Mouse (Mus musculus): ENCODE results near the gene Dhdh. TPM values are rescaled to one million over a fixed set of nuclear protein-coding genes. Genes with fewer than 3 reads are reported as not detected.

Gene Dhdh
- 28.5 TPM for polyA plus RNA-seq (2014; fragmentation: Illumina TruSeq; extraction: RNeasy Lipid Tissue Mini Kit (QIAGEN cat#74804))

DNA sequence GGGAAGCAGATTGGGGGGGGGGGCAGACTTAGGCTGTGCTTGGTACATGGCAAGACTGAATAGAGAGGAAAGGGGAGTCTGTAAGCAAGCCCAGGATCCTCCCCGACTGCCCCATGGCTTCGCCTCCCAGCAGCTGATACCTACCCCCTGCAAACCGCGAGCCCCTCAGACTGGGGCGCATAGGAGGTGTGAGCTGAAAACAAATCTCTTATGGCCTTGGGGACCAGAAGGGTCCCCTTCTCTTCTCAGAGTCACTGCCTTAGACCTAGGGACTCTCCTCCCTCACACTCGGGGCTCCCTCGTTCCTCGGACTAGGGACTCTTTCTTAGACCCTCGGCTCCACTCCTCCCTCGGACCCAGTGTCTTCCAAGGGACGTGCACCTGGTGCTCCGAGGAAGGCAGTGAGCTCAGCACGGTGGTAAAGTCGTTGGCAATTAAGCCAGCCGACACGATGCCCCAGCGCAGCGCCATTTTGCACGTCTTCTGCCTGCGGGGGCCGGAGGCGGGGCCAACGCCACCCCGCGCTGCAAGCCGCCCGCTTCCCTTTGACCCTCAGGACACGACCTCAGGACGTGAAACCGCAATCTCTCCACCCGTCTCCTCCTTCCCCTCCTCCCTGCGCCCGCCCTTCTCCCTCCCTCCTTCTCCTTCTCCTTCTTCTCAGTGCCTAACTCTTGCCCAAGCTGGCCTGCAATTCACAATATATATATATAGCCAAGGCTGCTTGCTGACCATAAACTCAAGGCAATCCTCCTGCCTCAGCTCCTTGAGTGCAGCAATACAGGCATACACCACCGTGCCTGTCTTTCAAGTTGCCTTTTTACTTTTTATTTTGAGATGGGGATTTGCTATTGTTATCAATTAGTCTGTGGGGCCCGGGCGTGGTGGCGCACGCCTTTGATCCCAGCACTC is at the start of gene Dhdh:
Gene Dhdh (minus strand): TSS at position 513 of the 912 bp plus-strand sequence.

DNA sequence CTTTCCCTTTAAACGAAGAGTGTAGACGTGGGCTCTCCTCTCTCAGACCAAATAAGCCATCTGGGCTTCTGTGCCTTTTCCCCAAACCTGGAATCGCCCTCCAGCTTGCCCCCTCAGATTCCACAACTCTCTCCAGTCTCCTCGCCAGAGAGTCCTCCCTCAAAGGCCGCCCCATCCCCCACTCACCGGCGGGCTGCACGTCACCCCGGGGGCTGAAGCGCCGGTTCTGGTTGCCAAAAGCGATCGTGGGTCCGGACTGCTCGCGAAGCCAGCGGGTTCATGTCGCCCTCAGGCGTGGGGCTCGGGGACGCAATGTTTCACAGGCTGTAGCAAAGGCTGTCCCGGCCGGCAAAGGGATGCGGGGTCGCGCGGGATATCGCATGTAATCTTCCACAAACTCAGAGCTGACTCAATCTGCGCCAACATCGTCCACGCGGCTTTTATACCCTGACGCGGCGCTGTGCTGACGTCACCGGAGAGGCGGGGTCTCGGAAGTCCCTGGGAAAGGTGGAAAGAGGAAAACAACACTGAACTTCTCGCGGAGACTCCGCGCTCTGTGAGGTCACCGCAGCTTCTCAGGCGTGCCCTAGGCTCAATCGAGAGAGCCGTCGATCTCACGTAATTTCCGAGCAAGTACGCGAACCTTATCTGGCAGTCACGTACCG is 37.3 kb upstream of the Dhdh start, which contains the start of the genes Ppp1r15a and Plekha4:
Gene Ppp1r15a (minus strand): TSS at position 460 of the 665 bp plus-strand sequence.
Gene Plekha4 (plus strand): TSS at position 522 of the 665 bp plus-strand sequence.

DNA sequence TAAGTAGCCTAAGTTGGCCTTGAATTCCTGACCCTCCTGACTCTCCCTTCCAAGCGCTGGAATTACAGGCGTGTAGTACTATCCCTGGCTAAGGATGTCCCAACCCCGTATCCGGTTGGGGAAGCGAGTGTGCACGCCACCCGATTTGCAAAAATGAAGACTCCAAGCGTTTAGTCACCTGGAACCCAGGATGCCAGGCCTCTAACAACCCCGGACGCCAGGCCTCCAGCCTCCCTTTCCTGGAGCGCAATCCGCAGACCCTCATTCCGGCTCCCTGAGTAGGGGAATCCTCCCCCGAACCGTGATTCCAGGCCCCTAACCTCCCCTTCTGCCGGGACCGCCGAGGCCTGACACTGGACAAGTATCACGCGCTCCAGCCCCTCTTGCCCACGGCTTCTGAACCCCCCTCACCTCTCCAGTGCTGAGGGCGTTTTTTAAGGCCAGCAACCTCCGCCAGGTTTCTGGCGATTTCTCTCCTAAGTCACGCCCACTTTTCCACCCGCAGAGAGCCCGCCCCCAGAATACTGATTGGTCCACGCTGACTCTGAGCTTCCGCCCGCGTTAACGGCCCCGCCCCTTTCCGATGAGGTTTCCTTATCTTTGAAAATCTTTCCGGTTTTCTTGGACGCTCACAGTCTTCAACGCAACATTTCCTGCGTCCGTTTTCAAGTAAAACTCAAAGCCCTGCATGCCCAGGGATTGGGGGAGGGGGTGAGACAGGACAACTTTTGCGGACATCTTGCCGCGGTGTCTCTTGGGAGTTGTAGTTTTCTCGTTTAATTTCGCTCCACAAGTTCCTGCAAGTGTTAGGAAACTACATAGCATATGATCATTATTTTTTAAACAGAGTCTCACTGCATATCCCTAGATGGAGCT is 21.5 kb upstream of the Dhdh start, which contains the start of gene Nucb1:
Gene Nucb1 (minus strand): TSS at position 495 of the 876 bp plus-strand sequence.

DNA sequence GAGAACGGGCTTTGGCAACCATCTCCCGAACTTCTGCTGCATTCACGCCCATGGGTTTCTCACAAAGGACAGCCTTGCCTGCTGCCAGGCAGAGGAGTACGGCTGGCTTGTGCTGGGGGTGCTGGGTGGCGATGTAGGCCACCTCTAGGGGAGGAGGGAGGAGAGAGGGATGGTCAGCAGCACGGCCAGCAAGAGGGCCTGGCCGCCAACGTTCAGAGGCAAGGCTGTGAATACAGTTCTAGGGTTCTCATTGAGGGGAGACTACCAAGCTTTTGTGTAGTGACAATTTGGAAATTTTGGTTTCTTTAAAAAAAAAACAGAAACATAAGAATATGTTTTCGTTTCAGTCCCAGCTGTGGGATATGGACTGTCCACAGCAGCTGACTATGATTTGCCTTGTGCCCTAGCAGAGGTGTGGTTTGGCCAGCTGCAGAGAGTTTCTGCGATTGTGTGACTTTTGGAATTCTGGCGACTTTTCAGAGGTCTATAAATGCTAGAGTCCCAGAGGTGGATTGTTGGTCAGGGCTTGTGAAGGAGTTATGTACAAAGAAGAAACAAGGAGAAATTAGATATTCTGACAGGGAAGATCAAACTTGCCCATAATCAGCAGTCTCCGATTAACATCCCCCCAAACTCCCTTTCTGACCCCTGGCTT is 1.7 kb downstream of the Dhdh start, which contains the start of gene Gm45808:
Gene Gm45808 (minus strand): TSS at position 51 of the 655 bp plus-strand sequence.

DNA sequence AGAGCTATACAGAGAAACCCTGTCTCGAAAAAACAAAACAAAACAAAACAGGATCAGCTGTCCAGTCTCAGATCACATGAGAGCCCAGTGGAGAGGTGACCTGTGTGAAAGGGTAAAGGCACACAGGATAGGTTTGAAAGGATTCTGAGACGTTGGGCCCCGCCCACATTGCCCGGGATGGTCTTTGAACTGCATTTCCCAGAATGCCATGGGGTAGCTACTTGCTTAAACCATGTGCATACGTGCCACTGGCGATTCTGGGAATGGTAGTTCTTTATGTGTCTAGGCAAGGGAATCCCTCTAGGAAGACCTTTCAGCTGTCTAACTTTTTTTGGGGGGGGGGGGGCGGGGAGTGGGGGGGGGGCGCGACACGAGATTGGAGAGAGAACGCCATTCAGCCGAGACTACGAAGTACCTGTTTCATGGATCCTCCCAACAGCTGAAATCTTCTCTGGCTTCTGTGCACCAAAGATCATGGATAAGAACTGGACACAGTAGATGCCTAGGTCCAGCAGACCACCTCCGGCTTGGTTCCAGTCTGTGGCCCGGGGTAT is 7.2 kb downstream of the Dhdh start, which contains the start of gene Tulp2:
Gene Tulp2 (plus strand): TSS at position 504 of the 554 bp plus-strand sequence.

DNA sequence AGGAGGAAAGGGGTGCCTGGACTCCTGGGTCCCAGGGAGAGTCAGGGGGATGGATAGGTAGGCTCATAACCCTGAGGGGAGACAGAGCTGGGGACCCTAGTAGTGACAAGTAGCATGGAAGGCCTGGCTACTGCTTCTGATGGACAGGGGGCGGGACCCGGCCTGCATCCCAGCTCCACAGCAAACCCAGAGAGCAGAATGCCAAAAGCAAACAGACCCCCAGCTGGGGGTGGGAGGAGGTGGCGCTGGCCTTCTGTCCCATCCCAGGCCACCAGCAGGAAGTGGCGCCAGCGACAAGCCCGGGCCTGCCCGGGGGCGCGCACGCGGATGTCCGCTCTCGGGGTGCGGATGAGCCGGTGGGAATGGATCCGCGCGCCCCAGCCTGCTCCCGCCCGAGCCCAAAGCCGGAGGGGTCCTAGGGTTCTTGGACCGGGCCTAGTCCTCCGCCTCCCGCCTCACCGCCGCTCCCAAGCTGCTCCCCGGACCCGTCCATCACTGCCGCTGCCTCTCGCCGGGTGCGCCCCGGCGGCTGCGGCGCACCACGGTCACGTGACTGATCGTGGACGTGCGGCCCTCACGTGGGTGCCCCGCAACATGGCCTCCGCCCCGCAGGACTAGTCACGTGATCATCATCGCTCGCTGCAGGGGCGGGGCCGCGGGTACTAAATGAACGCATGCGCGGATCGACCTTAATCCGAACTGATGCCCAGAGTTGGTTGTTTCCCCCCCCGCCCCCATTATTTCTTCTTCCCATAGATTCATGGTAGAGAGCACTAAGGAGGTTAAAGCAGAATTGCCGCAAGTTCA is 22.1 kb downstream of the Dhdh start, which contains the start of gene Bax:
Gene Bax (minus strand): TSS at position 616 of the 807 bp plus-strand sequence.

GRCm38 (mm10) chr7:45459564-45460140 is 29.0 kb downstream of the Dhdh start, which contains the start of gene Ftl1:
Ftl1 (minus strand) TSS chr7:45459884.

GRCm38 (mm10) chr7:45437521-45438276 is 50.9 kb downstream of the Dhdh start, which contains the start of gene Ruvbl2:
Ruvbl2 (minus strand) TSS chr7:45438096.

DNA sequence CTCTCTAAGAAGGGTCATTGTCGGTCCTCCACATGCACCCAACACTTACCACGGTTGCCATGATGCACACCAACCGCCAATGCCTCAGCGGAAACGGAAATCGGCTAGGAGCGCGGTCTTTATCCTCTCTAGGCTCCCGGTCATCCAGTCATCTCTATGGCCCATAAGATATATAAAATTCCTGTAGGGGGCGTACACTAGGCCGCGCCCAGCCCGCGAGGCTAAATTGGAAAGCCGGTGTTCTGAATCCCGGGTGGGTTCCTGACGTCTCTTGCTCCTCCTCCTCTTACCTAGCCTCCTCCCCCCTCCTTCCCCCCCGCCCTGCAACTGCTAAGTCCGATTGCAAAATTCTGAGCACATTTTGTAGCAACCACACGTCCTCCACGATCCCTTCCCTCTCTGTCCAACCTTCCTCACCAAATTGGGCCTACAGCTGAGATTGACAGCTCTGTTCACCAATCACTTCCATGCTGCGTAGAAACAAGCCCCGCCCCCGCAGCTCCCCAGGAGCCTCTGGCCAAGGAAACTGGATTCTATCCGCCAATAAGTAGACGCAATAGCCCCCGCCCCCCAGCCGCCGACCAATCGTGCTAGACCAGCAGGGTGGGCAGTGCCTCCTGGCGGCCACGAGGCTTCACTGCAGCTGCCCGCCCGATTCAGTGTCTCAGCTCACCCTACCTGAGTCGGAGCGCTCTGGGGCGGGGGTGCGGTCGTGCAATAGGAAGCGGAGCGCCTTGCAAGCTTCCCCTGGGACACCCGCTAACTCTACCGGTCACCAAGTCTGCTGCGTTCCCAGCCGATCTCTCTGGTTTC is 54.2 kb downstream of the Dhdh start, which contains the start of gene Gys1:
Gene Gys1 (plus strand): TSS at position 642 of the 813 bp plus-strand sequence.

Other genes starting within 250 kb of the Dhdh start
- gene Cd37, start 249.7 kb downstream of the Dhdh start, polyA plus RNA-seq (2014; fragmentation: Illumina TruSeq; extraction: RNeasy Lipid Tissue Mini Kit (QIAGEN cat#74804)): not detected
- gene Slc6a16, start 247.7 kb downstream of the Dhdh start, polyA plus RNA-seq (2014; fragmentation: Illumina TruSeq; extraction: RNeasy Lipid Tissue Mini Kit (QIAGEN cat#74804)): not detected
- gene Slc6a21, start 211.3 kb downstream of the Dhdh start, polyA plus RNA-seq (2014; fragmentation: Illumina TruSeq; extraction: RNeasy Lipid Tissue Mini Kit (QIAGEN cat#74804)): not detected
- gene Trpm4, start 155.0 kb downstream of the Dhdh start, polyA plus RNA-seq (2014; fragmentation: Illumina TruSeq; extraction: RNeasy Lipid Tissue Mini Kit (QIAGEN cat#74804)): 0.46 TPM
- 0.31 TPM for gene Hrc, start 153.5 kb downstream of the Dhdh start, polyA plus RNA-seq (2014; fragmentation: Illumina TruSeq; extraction: RNeasy Lipid Tissue Mini Kit (QIAGEN cat#74804))
- gene Ppfia3, start 121.8 kb downstream of the Dhdh start, polyA plus RNA-seq (2014; fragmentation: Illumina TruSeq; extraction: RNeasy Lipid Tissue Mini Kit (QIAGEN cat#74804)): not detected
- gene Lin7b, start 118.2 kb downstream of the Dhdh start, polyA plus RNA-seq (2014; fragmentation: Illumina TruSeq; extraction: RNeasy Lipid Tissue Mini Kit (QIAGEN cat#74804)): not detected
- 78.5 TPM for gene Snrnp70, start 93.1 kb downstream of the Dhdh start, polyA plus RNA-seq (2014; fragmentation: Illumina TruSeq; extraction: RNeasy Lipid Tissue Mini Kit (QIAGEN cat#74804))
- not detected for gene Kcna7, start 83.2 kb downstream of the Dhdh start, polyA plus RNA-seq (2014; fragmentation: Illumina TruSeq; extraction: RNeasy Lipid Tissue Mini Kit (QIAGEN cat#74804))
- 2.6 TPM for gene Ntf5, start 75.1 kb downstream of the Dhdh start, polyA plus RNA-seq (2014; fragmentation: Illumina TruSeq; extraction: RNeasy Lipid Tissue Mini Kit (QIAGEN cat#74804))
- not detected for gene Lhb, start 68.0 kb downstream of the Dhdh start, polyA plus RNA-seq (2014; fragmentation: Illumina TruSeq; extraction: RNeasy Lipid Tissue Mini Kit (QIAGEN cat#74804))
- 4.5 TPM for gene Gys1, start 54.0 kb downstream of the Dhdh start, polyA plus RNA-seq (2014; fragmentation: Illumina TruSeq; extraction: RNeasy Lipid Tissue Mini Kit (QIAGEN cat#74804))
- 2.1 TPM for gene Ruvbl2, start 50.7 kb downstream of the Dhdh start, polyA plus RNA-seq (2014; fragmentation: Illumina TruSeq; extraction: RNeasy Lipid Tissue Mini Kit (QIAGEN cat#74804))
- 0.88 TPM for gene Ftl1, start 28.9 kb downstream of the Dhdh start, polyA plus RNA-seq (2014; fragmentation: Illumina TruSeq; extraction: RNeasy Lipid Tissue Mini Kit (QIAGEN cat#74804))
- 1.9 TPM for gene Bax, start 21.9 kb downstream of the Dhdh start, polyA plus RNA-seq (2014; fragmentation: Illumina TruSeq; extraction: RNeasy Lipid Tissue Mini Kit (QIAGEN cat#74804))
- gene Tulp2, start 6.9 kb downstream of the Dhdh start, polyA plus RNA-seq (2014; fragmentation: Illumina TruSeq; extraction: RNeasy Lipid Tissue Mini Kit (QIAGEN cat#74804)): 2.3 TPM
- not detected for gene Gm45808, start 2.0 kb downstream of the Dhdh start, polyA plus RNA-seq (2014; fragmentation: Illumina TruSeq; extraction: RNeasy Lipid Tissue Mini Kit (QIAGEN cat#74804))
- gene Nucb1, start 21.6 kb upstream of the Dhdh start, polyA plus RNA-seq (2014; fragmentation: Illumina TruSeq; extraction: RNeasy Lipid Tissue Mini Kit (QIAGEN cat#74804)): 55.5 TPM
- 2.3 TPM for gene Ppp1r15a, start 37.5 kb upstream of the Dhdh start, polyA plus RNA-seq (2014; fragmentation: Illumina TruSeq; extraction: RNeasy Lipid Tissue Mini Kit (QIAGEN cat#74804))
- 0.43 TPM for gene Plekha4, start 37.5 kb upstream of the Dhdh start, polyA plus RNA-seq (2014; fragmentation: Illumina TruSeq; extraction: RNeasy Lipid Tissue Mini Kit (QIAGEN cat#74804))
- gene Hsd17b14, start 66.1 kb upstream of the Dhdh start, polyA plus RNA-seq (2014; fragmentation: Illumina TruSeq; extraction: RNeasy Lipid Tissue Mini Kit (QIAGEN cat#74804)): not detected
- gene Bcat2, start 81.3 kb upstream of the Dhdh start, polyA plus RNA-seq (2014; fragmentation: Illumina TruSeq; extraction: RNeasy Lipid Tissue Mini Kit (QIAGEN cat#74804)): 2.1 TPM
- gene Fgf21, start 126.7 kb upstream of the Dhdh start, polyA plus RNA-seq (2014; fragmentation: Illumina TruSeq; extraction: RNeasy Lipid Tissue Mini Kit (QIAGEN cat#74804)): not detected
- gene Fut1, start 128.5 kb upstream of the Dhdh start, polyA plus RNA-seq (2014; fragmentation: Illumina TruSeq; extraction: RNeasy Lipid Tissue Mini Kit (QIAGEN cat#74804)): not detected
- not detected for gene Izumo1, start 133.0 kb upstream of the Dhdh start, polyA plus RNA-seq (2014; fragmentation: Illumina TruSeq; extraction: RNeasy Lipid Tissue Mini Kit (QIAGEN cat#74804))
- not detected for gene Rasip1, start 138.7 kb upstream of the Dhdh start, polyA plus RNA-seq (2014; fragmentation: Illumina TruSeq; extraction: RNeasy Lipid Tissue Mini Kit (QIAGEN cat#74804))
- gene Mamstr, start 151.2 kb upstream of the Dhdh start, polyA plus RNA-seq (2014; fragmentation: Illumina TruSeq; extraction: RNeasy Lipid Tissue Mini Kit (QIAGEN cat#74804)): 0.51 TPM
- 0.94 TPM for gene Fut2, start 177.6 kb upstream of the Dhdh start, polyA plus RNA-seq (2014; fragmentation: Illumina TruSeq; extraction: RNeasy Lipid Tissue Mini Kit (QIAGEN cat#74804))
- not detected for gene Ntn5, start 195.2 kb upstream of the Dhdh start, polyA plus RNA-seq (2014; fragmentation: Illumina TruSeq; extraction: RNeasy Lipid Tissue Mini Kit (QIAGEN cat#74804))
- gene Sec1, start 205.6 kb upstream of the Dhdh start, polyA plus RNA-seq (2014; fragmentation: Illumina TruSeq; extraction: RNeasy Lipid Tissue Mini Kit (QIAGEN cat#74804)): not detected
- gene Car11, start 211.0 kb upstream of the Dhdh start, polyA plus RNA-seq (2014; fragmentation: Illumina TruSeq; extraction: RNeasy Lipid Tissue Mini Kit (QIAGEN cat#74804)): not detected
- 10.6 TPM for gene Dbp, start 216.3 kb upstream of the Dhdh start, polyA plus RNA-seq (2014; fragmentation: Illumina TruSeq; extraction: RNeasy Lipid Tissue Mini Kit (QIAGEN cat#74804))
- 1.6 TPM for gene Rpl18, start 226.7 kb upstream of the Dhdh start, polyA plus RNA-seq (2014; fragmentation: Illumina TruSeq; extraction: RNeasy Lipid Tissue Mini Kit (QIAGEN cat#74804))
- 0.40 TPM for gene Sphk2, start 229.2 kb upstream of the Dhdh start, polyA plus RNA-seq (2014; fragmentation: Illumina TruSeq; extraction: RNeasy Lipid Tissue Mini Kit (QIAGEN cat#74804))
- gene Fam83e, start 232.4 kb upstream of the Dhdh start, polyA plus RNA-seq (2014; fragmentation: Illumina TruSeq; extraction: RNeasy Lipid Tissue Mini Kit (QIAGEN cat#74804)): not detected
- not detected for gene Spaca4, start 237.0 kb upstream of the Dhdh start, polyA plus RNA-seq (2014; fragmentation: Illumina TruSeq; extraction: RNeasy Lipid Tissue Mini Kit (QIAGEN cat#74804))